Mouse (Mus musculus): ENCODE data around the gene Dock8. TPM values are rescaled to one million over a fixed set of nuclear protein-coding genes. Genes with fewer than 3 reads are reported as not detected.

Dock8 gene
- polyA plus RNA-seq, 1 experiment, result 0.72 TPM

GRCm38 (mm10) chr19:25035825-25036224 lies 36.5 kb downstream of the Dock8 start:
- no peak for DNase-seq
- H3K27me3 ChIP-seq (ENCODE audit: control insufficient read depth, insufficient read depth, low read length), result no peaks in the 10 kb centered on the region
- no peak overlapping the region for H3K4me3 ChIP-seq (replicated peaks; ENCODE audit: insufficient read depth, low read depth, low read length)
- no peak overlapping the region for H3K27ac ChIP-seq (ENCODE audit: insufficient read depth, low read length)
- WGBS, result 91% methylated on average over 6 of the region's 6 CpGs
- TF ChIP-seq CTCF (IDR thresholded peaks at IDR 0.05; ENCODE audit: borderline replicate concordance, insufficient read depth, low read depth, low read length), result no peak
- no peak for TF ChIP-seq POLR2A (IDR thresholded peaks at IDR 0.05; ENCODE audit: borderline replicate concordance, insufficient read depth, low read length)
- no peaks in the 10 kb centered on the region for H3K4me1 ChIP-seq (ENCODE audit: control insufficient read depth, insufficient read depth, low read length)

- TF ChIP-seq CTCF (IDR thresholded peaks at IDR 0.05; ENCODE audit: borderline replicate concordance, insufficient read depth, low read depth, low read length) (no peak), POLR2A (IDR thresholded peaks at IDR 0.05; ENCODE audit: borderline replicate concordance, insufficient read depth, low read length) (no peak)
- WGBS, result 84% methylated on average over 5 of the region's 5 CpGs
- Histone ChIP-seq H3K27ac (ENCODE audit: insufficient read depth, low read length) (no peak overlapping the region), H3K27me3 (ENCODE audit: control insufficient read depth, insufficient read depth, low read length) (no peaks in the 10 kb centered on the region), H3K4me1 (ENCODE audit: control insufficient read depth, insufficient read depth, low read length) (no peaks in the 10 kb centered on the region), H3K4me3 (replicated peaks; ENCODE audit: insufficient read depth, low read depth, low read length) (no peak overlapping the region)
- DNase-seq, result no peak
Observed at GRCm38 (mm10) chr19:25036784-25037183, 37.5 kb downstream of the Dock8 start.

- WGBS, result 85% methylated on average over 4 of the region's 4 CpGs
- TF ChIP-seq POLR2A (IDR thresholded peaks at IDR 0.05; ENCODE audit: borderline replicate concordance, insufficient read depth, low read length) (no peak), CTCF (IDR thresholded peaks at IDR 0.05; ENCODE audit: borderline replicate concordance, insufficient read depth, low read depth, low read length) (no peak)
- H3K4me1 ChIP-seq (ENCODE audit: control insufficient read depth, insufficient read depth, low read length), result no peaks in the 10 kb centered on the region
- H3K27me3 ChIP-seq (ENCODE audit: control insufficient read depth, insufficient read depth, low read length), result no peaks in the 10 kb centered on the region
- H3K4me3 ChIP-seq (replicated peaks; ENCODE audit: insufficient read depth, low read depth, low read length), result no peak overlapping the region
- H3K27ac ChIP-seq (ENCODE audit: insufficient read depth, low read length), result no peak overlapping the region
- no peak for DNase-seq
Observed at GRCm38 (mm10) chr19:25037249-25037648, 37.9 kb downstream of the Dock8 start.

- TF ChIP-seq POLR2A (IDR thresholded peaks at IDR 0.05; ENCODE audit: borderline replicate concordance, insufficient read depth, low read length) (no peak), CTCF (IDR thresholded peaks at IDR 0.05; ENCODE audit: borderline replicate concordance, insufficient read depth, low read depth, low read length) (no peak)
- 61% methylated on average over 6 of the region's 6 CpGs for WGBS
- no peak overlapping the region for H3K4me3 ChIP-seq (replicated peaks; ENCODE audit: insufficient read depth, low read depth, low read length)
Observed at GRCm38 (mm10) chr19:25038293-25038692, 39.0 kb downstream of the Dock8 start.

GRCm38 (mm10) chr19:25041209-25041608 lies 41.9 kb downstream of the Dock8 start:
- Histone ChIP-seq H3K4me1 (ENCODE audit: control insufficient read depth, insufficient read depth, low read length) (no peaks in the 10 kb centered on the region), H3K27me3 (ENCODE audit: control insufficient read depth, insufficient read depth, low read length) (no peaks in the 10 kb centered on the region), H3K27ac (ENCODE audit: insufficient read depth, low read length) (no peak overlapping the region), H3K4me3 (replicated peaks; ENCODE audit: insufficient read depth, low read depth, low read length) (no peak overlapping the region)
- no peak for TF ChIP-seq CTCF (IDR thresholded peaks at IDR 0.05; ENCODE audit: borderline replicate concordance, insufficient read depth, low read depth, low read length)
- no peak for TF ChIP-seq POLR2A (IDR thresholded peaks at IDR 0.05; ENCODE audit: borderline replicate concordance, insufficient read depth, low read length)
- WGBS, result 39% methylated on average over 6 of the region's 6 CpGs
- DNase-seq, result peak in 1 of 2 experiments; percentile 23

More at GRCm38 (mm10) chr19:25038293-25038692, 39.0 kb downstream of the Dock8 start:
- Histone ChIP-seq H3K27ac (ENCODE audit: insufficient read depth, low read length) (no peak overlapping the region), H3K27me3 (ENCODE audit: control insufficient read depth, insufficient read depth, low read length) (no peaks in the 10 kb centered on the region), H3K4me1 (ENCODE audit: control insufficient read depth, insufficient read depth, low read length) (no peaks in the 10 kb centered on the region)
- DNase-seq, result no peak

GRCm38 (mm10) chr19:25042973-25043372 lies 43.6 kb downstream of the Dock8 start:
- TF ChIP-seq CTCF (IDR thresholded peaks at IDR 0.05; ENCODE audit: borderline replicate concordance, insufficient read depth, low read depth, low read length) (no peak), POLR2A (IDR thresholded peaks at IDR 0.05; ENCODE audit: borderline replicate concordance, insufficient read depth, low read length) (no peak)
- H3K4me3 ChIP-seq (replicated peaks; ENCODE audit: insufficient read depth, low read depth, low read length), result no peak overlapping the region
- no peaks in the 10 kb centered on the region for H3K27me3 ChIP-seq (ENCODE audit: control insufficient read depth, insufficient read depth, low read length)
- H3K27ac ChIP-seq (ENCODE audit: insufficient read depth, low read length), result no peak overlapping the region
- no peaks in the 10 kb centered on the region for H3K4me1 ChIP-seq (ENCODE audit: control insufficient read depth, insufficient read depth, low read length)
- WGBS, result 75% methylated on average over 11 of the region's 11 CpGs
- DNase-seq, result no peak

GRCm38 (mm10) chr19:25044057-25044456 lies 44.7 kb downstream of the Dock8 start:
- WGBS, result 81% methylated on average over 3 of the region's 3 CpGs
- no peak for DNase-seq
- TF ChIP-seq CTCF (IDR thresholded peaks at IDR 0.05; ENCODE audit: borderline replicate concordance, insufficient read depth, low read depth, low read length), result no peak
- TF ChIP-seq POLR2A (IDR thresholded peaks at IDR 0.05; ENCODE audit: borderline replicate concordance, insufficient read depth, low read length), result no peak
- Histone ChIP-seq H3K27me3 (ENCODE audit: control insufficient read depth, insufficient read depth, low read length) (no peaks in the 10 kb centered on the region), H3K4me1 (ENCODE audit: control insufficient read depth, insufficient read depth, low read length) (no peaks in the 10 kb centered on the region), H3K27ac (ENCODE audit: insufficient read depth, low read length) (no peak overlapping the region), H3K4me3 (replicated peaks; ENCODE audit: insufficient read depth, low read depth, low read length) (no peak overlapping the region)

- TF ChIP-seq CTCF (IDR thresholded peaks at IDR 0.05; ENCODE audit: borderline replicate concordance, insufficient read depth, low read depth, low read length) (no peak), POLR2A (IDR thresholded peaks at IDR 0.05; ENCODE audit: borderline replicate concordance, insufficient read depth, low read length) (no peak)
- Histone ChIP-seq H3K4me3 (replicated peaks; ENCODE audit: insufficient read depth, low read depth, low read length) (no peak overlapping the region), H3K4me1 (ENCODE audit: control insufficient read depth, insufficient read depth, low read length) (no peaks in the 10 kb centered on the region), H3K27me3 (ENCODE audit: control insufficient read depth, insufficient read depth, low read length) (no peaks in the 10 kb centered on the region), H3K27ac (ENCODE audit: insufficient read depth, low read length) (no peak overlapping the region)
- no peak for DNase-seq
- 96% methylated on average over 7 of the region's 7 CpGs for WGBS
Observed at GRCm38 (mm10) chr19:25052355-25052754, 53.0 kb downstream of the Dock8 start.

Measured in cerebellum, adult 2 months (tissue).